Mouse (Mus musculus) thymus, postnatal 10 days (tissue): Measurements from ENCODE around the gene Hrc.
"Not testable (repeated sequence)": the region's sequence is repeated elsewhere in the genome, so short reads cannot be mapped to it uniquely, and the experiment has no call there.

Experiments
- DNase-seq, 2 experiments: peaks; one replicate each; pipeline ENCODE4 v3.0.0; 2021; ENCODE audit warnings: low spot score in 2 of 2

Hrc gene

DNA sequence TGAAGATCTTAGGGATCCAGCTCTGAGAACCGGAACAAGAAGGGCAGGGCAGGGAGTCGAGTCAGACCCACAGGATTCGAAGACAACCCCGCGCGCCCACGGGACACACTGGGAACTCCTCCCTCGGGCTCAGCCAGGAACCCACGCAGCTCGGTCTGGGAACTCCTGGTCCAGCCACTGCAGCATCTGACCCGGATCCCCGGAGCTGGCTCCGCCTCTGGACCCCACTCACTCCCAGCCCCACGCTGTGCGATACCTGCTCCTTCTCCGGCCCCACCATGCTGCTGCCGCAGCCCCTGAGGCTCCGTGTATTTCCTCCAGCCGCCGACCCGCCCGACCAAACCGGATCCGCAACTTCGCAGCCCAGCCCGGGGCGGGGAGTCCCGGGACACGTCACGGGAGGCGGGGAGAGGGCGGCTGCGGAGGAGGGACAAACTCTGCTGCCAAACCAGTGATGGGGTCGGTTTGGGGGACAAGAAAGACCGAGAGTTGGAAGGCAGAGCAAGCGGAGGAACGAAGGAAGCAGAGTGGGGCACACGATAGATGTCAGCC is 1.6 kb upstream of the Hrc start, which contains the start of gene Trpm4:
TSS of gene Trpm4 (minus strand) at position 350 of the 552 bp plus-strand sequence.
- peak; percentile 77 to 85 for DNase-seq

DNA sequence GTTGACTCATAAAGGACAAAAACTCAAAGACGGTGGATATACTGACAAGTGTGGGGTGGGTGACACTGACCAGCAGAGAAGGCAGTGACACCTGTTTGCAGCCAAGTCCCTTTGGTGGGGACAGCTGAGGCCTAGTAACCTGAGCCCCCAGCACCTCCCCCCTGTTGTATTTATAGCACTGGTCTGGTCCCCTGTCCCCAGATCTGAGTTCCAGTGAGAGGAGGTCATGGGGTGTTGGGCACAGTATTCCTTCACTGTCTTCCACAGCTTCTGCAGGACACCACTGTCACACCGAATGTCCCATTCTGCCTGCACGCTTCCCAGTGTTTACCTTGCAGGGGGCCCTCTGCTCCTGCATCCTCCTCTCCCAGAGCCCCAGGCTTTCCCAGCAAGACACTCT is 485 bp upstream of the Hrc start:
- DNase-seq, result no peak

DNA sequence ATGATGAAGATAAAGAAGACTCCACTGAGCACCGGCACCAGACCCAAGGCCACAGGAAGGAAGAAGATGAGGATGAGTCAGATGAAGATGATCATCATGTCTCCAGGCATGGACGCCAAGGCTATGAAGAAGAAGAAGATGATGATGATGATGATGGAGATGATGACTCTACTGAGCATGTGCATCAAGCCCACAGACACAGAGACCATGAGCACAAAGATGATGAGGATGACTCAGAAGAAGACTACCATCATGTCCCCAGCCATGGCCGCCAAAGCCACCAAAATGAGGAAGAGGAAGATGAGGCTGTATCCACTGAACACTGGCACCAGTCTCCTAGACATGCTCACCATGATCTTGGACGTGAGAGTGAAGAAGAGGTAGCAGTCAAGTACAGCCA is 1.2 kb downstream of the Hrc start:
- no peak for DNase-seq

DNA sequence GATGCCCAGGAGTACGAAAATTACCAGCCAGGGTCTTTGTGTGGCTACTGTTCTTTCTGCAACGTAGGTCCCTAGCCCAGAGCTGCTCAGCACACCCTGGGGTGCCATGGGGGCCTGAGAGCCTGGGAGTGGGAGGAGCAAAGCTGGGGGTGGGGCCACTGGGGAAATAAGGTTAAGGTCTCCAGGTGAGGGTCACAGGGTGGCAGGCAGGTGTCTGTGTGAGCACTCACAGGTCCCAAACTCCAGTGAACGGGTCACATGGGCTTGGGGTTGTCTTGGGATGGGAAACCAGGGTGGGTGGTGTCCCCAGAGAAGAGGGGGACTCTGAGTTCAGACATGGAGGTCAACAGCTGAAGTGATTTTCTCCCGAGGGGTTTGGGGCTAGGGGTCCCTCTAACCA is 2.4 kb downstream of the Hrc start:
- no peak for DNase-seq

DNA sequence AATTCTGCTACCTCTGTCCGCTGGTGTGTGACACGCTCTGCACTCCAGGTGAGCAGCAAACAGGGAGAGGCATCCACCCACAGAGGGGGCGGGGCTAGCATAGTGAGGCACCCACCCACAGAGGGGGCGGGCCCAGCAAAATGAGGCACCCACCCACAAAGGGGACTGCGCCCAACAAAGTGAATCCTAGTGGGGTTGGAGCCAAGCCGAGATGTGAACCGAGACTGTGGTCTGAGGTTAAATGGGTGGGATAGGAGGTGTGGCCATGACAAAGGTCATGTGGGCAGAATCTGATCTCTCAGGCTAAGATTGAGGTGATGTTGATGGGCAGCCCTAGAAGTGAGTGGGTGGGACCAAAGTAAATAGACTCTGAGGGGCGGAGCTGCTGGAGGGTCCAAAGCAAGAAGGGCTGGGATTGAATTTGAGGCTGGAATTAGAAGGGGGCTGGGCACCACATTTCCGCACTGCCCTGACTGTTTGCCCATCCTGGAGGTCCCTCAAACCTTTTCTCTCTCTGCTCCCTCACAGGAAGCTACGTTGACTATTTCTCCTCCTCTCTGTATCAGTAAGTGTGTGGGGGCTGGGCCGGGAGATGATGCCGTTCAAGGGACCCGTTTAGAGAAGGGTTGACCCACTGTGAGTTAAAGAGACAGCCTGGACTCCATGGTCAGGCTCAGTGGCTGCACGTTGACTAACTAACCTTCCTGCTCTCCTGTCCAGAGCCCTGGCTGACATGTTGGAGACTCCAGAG is 3.2 kb downstream of the Hrc start:
- peak; percentile 28 to 35 for DNase-seq

DNA sequence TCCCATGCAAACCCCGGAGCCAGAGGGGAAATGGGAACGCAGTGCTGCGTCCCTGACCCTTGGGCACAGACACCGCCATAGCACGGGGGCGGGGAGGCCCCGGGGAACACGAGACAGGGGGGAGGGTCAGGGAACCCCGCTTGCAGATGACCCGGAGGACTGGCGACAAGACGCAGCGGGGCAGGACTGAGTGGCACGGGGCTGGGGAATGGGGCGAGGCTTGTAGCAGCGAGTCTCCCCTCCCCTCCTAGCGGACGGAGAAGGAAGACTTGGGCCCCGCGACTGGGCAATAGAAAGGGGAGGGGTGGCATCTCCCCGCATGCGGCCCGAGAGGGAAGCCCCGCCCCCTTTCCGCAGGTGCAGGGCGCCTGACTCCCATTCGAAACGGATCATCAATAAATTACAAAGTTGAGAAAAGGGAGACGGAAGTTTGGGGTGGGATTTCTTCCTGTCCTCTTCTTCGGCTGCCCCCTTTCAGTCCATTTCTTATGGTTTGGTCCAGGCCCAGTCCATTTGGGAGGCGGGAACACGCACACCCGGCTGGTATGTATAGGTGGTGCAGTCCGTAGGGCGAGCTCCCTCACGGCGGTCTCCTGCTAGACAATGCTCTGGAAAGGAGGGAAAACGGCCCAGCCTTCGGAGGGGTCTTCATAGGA is 4.4 kb downstream of the Hrc start:
- DNase-seq, result peak in 1 of 2 experiments; percentile 21

DNA sequence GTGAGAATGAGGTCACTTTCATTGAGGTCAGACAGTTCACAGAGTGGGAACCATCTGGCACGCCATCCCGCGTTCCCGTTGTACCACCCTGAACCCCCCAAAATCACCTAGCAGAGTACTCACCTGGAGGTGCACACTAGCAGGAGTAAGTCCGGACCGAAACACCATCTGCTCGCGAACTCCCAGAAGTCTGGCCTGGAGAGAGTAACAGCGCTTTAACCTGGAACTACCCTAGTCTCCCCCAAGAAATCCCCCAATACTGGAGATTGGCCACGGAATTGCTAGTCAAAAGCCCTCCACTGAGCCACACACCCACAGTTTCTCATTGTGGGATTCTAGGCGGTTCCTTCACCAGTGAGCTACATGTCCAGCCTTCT is 5.0 kb downstream of the Hrc start:
- DNase-seq, result no peak

DNA sequence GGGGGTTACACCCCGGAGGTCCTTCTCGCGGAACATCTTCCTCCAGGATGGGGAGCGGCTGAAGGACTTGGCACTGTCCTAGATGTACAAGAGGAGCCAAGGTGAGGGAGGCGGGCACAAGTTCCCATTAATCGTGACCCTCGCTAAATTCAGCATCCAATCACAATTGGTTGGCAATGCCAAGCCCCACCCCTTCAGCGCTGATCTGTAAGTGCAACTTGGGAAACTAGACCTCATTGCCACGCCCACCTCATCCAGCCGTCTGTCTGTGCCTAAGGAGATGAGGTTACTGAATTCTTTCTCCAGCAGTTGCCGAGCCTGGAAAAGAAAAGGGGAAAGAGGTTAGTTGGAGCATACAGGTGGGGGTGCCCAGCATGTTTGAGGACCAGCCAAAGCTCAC is 5.6 kb downstream of the Hrc start:
- DNase-seq, result no peak

DNA sequence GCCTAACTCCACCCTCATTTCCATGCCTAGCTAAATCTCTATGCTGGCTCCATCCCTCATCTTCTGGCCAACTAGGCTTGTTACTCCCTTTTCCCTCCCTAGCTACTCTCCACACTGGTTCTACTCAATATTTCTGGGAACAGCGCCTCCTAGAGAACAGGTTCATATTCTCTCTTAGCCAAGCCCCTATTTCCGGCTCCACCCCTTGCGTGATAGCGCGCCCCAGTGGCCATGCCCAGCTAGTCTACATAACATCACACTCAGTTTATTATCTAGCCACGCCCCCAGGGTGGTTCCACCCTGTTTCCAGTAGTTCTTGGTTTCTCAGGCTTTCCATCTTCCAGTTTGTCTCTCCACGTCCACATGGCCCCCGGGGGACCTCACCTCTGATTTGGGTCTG is 6.2 kb downstream of the Hrc start:
- DNase-seq, result peak; percentile 60 to 83

DNA sequence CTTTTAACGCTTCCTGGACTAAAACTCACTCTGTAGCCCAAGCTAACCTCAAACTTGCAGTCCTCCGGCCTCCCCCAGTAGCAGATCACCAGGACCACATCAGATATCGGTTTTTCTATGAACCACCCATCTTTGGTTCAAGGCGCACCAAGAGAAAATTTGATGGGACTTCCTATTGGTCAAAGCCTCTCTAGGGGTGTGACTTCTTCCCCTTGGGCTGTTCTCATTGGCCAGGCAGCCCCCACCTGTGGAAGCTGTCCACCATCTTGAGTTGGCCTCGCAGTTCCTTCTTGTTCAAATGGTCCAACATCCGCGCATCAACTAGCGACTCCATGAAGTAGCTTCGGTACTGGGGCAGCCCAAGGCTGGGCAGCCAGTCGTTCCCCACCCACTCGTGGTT is 7.0 kb downstream of the Hrc start:
- no peak for DNase-seq

DNA sequence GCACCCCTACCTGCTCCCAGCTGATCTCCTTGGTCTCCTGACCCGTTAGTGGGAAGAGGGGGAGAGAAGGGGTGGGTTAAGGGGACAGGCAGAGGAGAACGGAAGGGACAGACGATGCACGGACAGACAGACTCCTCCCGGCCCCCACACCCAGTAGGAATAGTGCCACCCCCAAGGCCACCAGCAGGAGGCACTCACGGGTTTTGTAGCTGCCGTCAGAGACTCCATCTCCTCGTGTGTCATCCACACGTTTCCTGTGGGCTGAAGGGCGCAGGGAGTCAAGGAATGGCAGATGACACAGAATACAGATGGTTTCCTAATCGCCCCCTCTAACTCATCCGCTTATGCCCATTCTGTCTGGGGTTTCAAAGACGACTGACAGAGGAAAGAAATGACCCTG is 8.5 kb downstream of the Hrc start:
- peak in 1 of 2 experiments; percentile 44 for DNase-seq

DNA sequence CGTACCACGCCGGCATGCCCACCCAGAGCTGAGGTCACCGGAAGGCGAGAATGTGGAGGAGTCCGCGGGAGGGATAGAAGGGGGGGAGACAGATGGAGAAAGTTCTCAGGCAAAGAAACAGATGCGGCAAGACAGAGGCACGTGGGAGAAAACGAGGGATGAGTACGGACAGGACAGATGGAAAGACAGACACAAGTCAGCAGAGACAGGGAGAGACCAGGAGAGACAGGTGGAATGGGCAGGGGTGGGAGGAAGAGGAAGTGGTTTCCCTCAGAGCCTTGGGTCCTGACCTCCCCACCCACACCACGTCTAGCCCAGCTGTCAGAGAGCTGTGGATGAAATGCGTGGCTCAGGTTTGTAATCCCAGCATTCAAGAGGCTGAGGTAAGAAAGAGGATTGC is 11.8 kb downstream of the Hrc start:
- DNase-seq, result no peak

DNA sequence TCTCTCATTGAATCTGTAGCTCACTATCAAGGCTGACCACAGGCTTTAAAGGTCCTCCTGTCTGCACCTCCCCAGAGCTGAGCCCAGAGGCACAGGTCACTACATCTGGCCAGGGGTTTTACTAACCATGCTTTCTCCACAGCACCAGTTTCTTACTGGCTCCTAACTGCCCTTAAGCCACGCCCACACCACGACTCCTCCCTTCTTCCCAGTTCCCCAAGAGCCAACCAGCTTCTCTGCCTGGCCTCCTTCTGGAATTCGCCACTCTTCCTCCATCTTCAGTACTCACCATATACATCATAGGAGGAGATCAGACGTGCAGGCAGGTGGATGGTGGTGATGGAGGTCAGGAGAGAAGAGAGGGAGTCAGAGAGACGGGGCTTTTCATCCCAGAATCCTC is 18.0 kb downstream of the Hrc start:
- DNase-seq, result no peak

DNA sequence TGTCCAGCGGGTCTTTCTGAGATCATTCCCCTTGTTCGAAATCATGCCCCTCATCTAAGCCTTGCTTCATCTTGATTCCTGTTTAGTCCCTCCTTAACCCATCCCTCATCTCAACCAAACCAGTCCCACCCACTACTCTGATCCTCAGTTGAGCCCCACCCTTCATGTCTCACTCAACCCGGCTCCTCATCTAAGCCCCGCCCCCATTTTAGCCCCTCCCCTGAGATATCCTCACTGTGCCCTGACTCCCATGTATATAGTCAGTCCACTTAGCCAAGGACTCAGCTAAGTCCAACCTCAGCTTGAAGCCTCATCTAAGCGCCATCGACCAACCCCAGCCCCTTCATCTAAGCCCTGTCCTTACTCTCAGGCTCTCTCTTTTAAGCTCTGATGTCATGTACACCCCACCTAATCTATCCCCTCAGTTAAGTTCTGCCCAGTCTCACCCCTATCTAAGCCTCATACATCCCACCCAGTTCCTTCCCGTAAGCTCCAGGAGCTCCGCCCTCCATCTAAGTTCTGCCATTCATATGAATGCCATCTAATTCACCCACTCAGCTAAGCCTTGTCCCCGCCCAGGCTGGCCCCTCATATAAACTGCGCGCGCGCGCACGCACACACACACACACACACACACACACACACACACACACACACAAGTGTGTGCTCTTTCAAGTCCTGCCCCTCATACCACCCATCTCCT is 20.4 kb downstream of the Hrc start:
- no peak for DNase-seq

DNA sequence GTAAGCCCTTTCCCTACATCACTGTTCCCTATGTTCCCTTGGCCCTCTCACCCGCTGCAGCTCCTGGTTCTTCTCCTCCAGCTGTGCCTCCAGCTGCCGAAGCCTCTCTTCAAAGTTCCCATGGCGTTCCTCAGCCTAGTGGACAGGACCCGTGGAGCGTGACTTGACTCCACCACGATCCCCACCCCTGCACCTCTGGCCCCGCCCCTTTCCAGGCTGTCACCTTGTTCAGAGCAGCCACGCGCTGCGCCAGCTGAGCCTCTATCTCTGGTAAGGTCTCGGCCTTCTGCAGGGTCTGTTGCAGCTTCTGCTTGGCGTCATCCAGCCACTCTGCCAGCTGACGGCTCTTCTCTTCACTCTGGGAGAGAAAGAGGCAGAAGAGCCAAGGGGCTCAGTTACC is 21.0 kb downstream of the Hrc start:
- DNase-seq, result no peak

DNA sequence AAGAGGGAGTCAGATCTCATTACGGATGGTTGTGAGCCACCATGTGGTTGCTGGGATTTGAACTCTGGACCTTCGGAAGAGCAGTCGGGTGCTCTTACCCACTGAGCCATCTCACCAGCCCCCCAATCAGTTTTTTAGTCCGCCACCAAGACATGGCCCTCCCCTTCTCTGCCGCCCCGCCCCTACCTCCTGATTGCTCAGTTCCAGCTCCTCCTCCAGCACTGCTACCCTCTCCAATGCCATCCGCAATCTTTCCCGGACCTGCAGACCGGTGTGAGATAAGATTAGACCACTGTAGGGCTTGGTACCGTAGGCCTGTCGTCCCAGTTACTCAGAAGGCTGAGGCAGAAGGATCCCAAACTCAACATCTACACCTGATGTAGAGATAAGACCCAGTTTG is 24.0 kb downstream of the Hrc start:
- not testable (repeated sequence) for DNase-seq

DNA sequence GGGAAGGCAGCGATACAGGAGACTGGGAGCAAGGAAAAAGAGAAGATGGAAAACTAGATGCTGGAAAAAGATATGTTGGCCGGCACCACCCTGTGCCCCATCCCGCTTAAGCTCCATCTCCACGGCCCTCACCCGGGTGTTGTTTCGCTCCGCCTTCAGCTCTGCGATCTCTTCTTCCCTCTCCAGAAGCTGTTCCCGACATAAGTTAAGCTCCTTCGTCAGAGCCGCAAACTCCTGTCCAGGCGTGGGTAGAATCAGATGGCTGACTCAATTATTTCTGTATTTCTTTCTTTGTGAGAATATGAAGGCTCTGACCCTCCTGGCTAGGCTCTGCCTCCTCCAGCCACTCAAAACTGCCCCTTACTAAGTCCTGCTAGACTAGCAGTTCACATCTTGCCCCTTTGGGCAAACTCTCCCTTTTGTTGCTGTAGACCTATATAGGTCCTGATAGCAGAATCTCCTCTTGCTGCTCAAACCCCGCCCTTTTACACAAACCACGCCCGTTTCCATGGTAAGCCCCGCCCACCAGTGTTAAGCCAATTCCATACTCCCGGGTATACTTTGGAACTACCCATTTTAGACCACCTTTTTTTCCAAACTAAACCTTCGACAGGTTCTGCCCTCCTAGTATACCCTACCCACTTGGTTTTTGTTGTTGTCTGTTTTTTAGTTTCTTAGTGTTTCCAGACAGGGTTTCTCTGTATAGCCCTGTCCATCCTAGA is 25.5 kb downstream of the Hrc start:
- DNase-seq, result no peak

DNA sequence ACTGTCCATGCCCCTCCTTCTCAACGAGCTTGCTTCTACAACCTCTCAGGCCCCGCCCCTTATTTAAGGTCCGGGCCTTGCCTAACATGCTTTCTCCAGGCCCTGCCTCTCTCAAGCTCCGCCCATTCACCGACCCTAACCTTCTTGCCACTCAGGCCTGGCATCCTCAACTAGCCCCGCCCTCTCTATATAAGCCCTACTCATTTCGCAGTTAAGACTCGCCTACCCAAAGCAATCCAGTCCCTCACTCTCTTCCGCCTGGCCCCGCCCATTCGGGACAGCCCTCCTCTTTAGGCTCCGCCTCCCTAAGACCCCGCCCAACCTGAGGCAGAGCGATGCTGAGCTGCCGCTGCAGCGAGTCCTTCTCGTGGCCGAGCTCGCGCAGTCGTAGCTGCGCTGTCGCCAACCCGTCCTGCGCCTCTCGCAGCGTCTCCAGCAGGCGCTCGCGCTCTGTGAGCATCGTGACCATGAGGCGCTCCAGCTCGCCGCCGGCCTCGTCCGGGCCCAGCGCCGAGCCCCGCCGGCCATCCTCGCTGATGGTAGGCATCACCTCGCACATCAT is 26.2 kb downstream of the Hrc start:
- peak; percentile 54 to 59 for DNase-seq

DNA sequence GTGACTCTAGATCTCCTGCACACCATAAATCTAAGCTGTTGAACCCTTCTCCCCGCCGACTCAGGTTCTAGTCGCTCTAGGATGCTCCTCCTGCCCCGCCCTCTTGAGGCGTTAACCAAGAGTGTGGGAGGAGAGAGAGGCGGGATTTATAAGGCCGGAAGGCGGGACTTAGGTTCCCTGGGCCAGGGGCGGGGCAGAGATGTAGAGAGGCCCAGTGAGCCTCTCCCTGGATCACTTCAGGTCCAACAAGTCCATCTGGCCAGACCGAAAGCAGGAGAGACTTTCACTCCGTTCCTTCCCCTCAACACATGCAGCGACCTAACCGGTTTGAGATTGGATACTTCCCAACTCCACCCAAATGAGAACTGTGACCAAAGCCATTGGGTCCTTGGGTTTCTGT is 27.7 kb downstream of the Hrc start:
- peak in 1 of 2 experiments; percentile 40 for DNase-seq

DNA sequence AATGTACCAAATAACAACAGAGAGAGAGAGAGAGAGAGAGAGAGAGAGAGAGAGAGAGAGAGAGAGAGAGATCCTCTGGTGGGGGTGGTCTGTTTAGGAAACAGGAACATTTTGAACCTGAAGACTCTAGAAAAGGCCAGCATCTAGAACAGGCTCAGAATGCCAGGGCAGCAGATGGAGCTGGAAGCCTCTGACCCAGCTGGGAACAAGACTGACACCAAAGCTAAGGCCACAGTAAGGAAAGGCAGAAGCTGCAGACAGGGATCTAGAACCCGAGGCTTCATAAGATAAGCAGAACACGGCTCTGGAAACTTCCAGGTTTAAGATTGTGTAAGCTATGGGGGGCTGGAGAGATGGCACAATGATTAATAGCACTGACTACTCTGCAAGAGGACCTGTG is 28.9 kb downstream of the Hrc start:
- DNase-seq, result no peak

DNA sequence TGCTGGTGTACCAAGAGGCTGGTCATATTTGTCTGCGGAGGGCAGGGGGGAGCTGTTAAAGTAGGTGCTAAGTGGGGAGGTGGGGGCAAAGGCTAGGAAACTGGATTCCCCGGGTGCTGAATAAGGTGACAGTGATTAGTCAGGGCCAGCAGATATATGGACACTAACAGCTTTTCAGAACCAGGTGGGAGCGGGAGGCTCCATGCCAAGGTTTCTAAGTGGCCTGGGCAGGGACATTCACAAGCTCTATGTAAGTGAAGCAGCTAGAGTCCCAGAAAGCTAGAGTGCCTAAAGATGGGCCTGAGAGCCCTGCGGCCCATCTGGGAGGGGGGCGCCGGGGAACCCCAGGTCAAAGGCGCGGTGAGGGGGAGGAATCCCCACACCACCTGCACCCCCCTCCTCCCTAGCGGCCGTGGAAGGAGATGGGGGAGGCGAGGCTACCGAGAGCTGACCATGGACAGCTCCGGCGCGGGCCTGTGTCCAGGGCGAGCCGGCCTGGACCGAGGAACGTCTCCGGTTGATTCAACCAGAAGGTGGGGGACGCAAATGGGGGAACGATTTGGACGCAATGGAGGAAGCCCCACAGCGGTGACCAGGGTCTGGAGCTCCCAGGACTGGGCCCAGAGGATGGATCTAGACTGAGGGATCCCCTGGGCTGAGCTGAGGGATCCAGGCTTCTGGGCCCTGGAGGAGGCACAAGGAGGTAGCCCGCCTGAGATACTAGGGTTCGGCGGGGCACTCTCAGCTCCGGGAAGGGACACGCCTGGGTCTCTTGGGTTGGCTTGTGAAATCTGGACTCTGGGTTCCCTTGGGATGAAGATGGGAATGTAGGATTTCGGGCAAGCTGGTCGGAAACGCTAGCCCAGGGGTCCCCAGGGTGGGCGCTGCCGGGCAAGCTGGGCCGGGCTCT is 30.9 kb downstream of the Hrc start:
- DNase-seq, result no peak
